Mouse (Mus musculus): ENCODE results near the gene Calr4. TPM values are rescaled to one million over a fixed set of nuclear protein-coding genes. Genes with fewer than 3 reads are reported as not detected.

Calr4 gene
- total and polyA plus RNA-seq, 2 experiments from 2014 or later, result 0.08 to 0.62 TPM

DNA sequence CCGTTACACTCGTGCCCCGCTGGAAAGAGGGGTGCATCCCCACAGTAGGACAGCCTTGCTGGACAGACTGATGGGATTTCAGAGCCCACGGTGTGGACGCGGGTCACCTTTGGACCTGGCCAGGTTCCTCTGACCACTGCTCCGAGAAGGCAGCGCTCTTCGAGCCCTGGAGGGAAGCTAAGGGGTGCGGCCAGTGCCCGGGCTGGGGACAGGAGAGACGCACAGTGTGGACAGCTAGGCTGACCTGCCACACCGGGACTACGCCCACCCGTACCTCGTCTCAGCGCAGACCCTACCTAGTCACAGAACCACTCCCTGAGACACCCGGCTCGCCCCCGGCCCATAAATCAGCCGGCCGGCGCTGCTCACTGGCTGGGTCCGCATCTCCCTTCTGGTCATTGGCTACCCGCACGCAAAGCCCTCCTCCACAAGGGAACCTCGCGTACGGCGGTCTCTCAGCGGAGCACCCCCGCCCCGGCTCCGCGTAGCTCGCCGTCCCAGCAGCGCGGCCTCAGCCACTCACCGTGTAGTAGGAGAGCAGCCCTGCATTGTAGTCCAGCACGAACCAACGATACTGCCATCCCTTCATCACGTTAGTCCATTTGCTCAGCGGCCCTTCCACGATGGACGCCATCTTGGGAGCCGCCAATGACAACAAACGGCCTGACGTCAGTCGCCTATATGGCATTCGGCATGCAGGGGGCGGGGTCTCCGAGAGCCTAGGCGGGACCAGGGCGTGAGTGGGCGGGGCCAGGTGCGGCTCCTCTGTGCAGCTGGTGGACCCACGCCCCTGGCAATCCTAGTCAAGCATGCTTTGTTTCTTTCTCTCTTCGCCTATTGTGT lies 32.5 kb upstream of the Calr4 start, which contains the start of gene Osbpl9:
TSS of gene Osbpl9 (minus strand) at position 691 of the 843 bp plus-strand sequence.
- Histone ChIP-seq H3K4me3 (ENCODE audit: low read depth, low read length) (peak within 1 kb of the TSS; percentile 84), H3K27ac (ENCODE audit: low read depth, low read length) (peak within 1 kb of the TSS; percentile 95), H3K4me1 (ENCODE audit: insufficient read depth) (0 out of 2 replicates have a peak, but pooled peaks cover 8% of the 10 kb centered on the region), H3K36me3 (ENCODE audit: insufficient read depth) (no peaks in the 10 kb centered on the region), H3K9ac (peak within 1 kb of the TSS; percentile 83), H3K27me3 (ENCODE audit: insufficient read depth, low read length) (no peaks in the 10 kb centered on the region), H3K9me3 (ENCODE audit: low read length) (no peaks in the 10 kb centered on the region), H3K4me2 (ENCODE audit: low read depth) (peak within 1 kb of the TSS; percentile 88)
- WGBS, result under 1% methylated on average over 59 of the region's 59 CpGs
- TF ChIP-seq CTCF (IDR thresholded peaks at IDR 0.05; ENCODE audit: low read depth), result peak; percentile 22; the same call in 1 of the 2 replicates
- peak; percentile 97 for ATAC-seq
- DNase-seq, result peak; percentile 98

DNA sequence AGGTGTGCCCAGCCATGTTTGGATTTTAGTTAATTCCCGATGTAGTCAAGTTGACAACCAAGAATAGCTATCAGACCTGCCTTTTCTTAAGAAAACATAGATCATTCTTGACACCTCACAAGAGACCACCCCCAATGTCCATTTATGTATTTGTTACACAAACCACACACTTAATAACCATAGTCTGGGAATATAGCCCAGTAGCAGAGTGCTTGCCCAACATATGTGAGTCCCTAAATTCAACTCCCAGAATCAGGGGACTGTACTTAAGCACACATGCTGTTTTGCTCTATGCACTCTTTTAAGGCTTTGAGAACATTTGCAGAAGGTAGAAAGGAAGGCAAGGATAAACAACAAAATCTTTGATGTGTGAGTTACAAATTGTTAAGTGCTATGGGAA lies 30.4 kb upstream of the Calr4 start:
- no peaks in the 10 kb centered on the region for H3K9me3 ChIP-seq (ENCODE audit: low read length)
- H3K27ac ChIP-seq (ENCODE audit: low read depth, low read length), result no peak overlapping the region
- no peak overlapping the region for H3K4me2 ChIP-seq (ENCODE audit: low read depth)
- 0 out of 2 replicates have a peak, but pooled peaks cover 8% of the 10 kb centered on the region for H3K4me1 ChIP-seq (ENCODE audit: insufficient read depth)
- no peaks in the 10 kb centered on the region for H3K36me3 ChIP-seq (ENCODE audit: insufficient read depth)
- ATAC-seq (no peak), DNase-seq (no peak)
- no peak for TF ChIP-seq CTCF (IDR thresholded peaks at IDR 0.05; ENCODE audit: low read depth)
- H3K9ac ChIP-seq, result no peak overlapping the region
- no peaks in the 10 kb centered on the region for H3K27me3 ChIP-seq (ENCODE audit: insufficient read depth, low read length)
- no peak overlapping the region for H3K4me3 ChIP-seq (ENCODE audit: low read depth, low read length)
- WGBS, result 90% methylated on average over 1 of the region's 1 CpGs

DNA sequence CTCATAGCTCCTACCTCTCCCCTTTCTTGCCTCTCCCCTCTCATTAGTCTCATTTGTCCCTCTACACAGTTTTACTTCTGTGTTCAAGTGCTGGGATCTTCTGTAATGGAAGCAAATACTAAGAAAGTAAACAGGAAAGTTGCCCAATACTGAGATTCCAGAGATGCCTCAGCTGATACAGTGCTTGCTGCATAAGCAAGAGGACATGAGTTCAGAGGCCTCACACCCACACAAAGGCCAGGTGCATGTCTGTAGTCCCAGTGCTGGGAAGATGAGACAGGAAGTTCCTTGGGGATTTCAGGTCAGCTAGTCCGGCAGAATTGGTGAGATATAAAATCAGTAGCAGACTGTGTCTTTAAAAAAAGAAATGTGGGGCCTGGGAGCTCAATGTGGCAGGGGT lies 29.9 kb upstream of the Calr4 start:
- ATAC-seq (no peak), DNase-seq (no peak)
- no peak overlapping the region for H3K4me2 ChIP-seq (ENCODE audit: low read depth)
- H3K27me3 ChIP-seq (ENCODE audit: insufficient read depth, low read length), result no peaks in the 10 kb centered on the region
- no peak overlapping the region for H3K27ac ChIP-seq (ENCODE audit: low read depth, low read length)
- H3K9me3 ChIP-seq (ENCODE audit: low read length), result no peaks in the 10 kb centered on the region
- no peaks in the 10 kb centered on the region for H3K36me3 ChIP-seq (ENCODE audit: insufficient read depth)
- 68% methylated on average over 1 of the region's 1 CpGs for WGBS
- H3K9ac ChIP-seq, result no peak overlapping the region
- H3K4me3 ChIP-seq (ENCODE audit: low read depth, low read length), result no peak overlapping the region
- 0 out of 2 replicates have a peak, but pooled peaks cover 8% of the 10 kb centered on the region for H3K4me1 ChIP-seq (ENCODE audit: insufficient read depth)
- TF ChIP-seq CTCF (IDR thresholded peaks at IDR 0.05; ENCODE audit: low read depth), result no peak

DNA sequence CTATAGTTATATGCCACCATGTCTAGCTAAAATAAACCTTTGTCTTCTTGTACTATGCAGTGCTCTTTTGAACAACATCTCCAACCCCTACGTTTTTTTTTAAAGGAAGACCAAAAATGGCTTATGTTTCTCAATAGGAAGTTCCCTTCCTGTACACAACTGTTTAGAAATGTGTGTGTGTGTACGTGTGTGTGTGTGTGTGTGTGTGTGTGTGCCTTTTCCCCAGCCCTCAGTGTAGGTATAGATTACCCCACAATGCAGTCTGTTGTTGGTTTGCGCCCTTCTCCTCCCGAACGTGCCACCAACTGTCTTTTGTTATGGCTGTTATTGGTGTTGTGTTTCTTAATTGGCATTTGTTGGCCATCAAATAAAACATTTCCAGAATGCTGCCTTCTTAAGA lies 26.8 kb upstream of the Calr4 start:
- WGBS, result 58% methylated on average over 5 of the region's 5 CpGs
- TF ChIP-seq CTCF (IDR thresholded peaks at IDR 0.05; ENCODE audit: low read depth), result no peak
- no peaks in the 10 kb centered on the region for H3K4me1 ChIP-seq (ENCODE audit: insufficient read depth)
- no peaks in the 10 kb centered on the region for H3K9me3 ChIP-seq (ENCODE audit: low read length)
- H3K9ac ChIP-seq, result no peak overlapping the region
- DNase-seq, result no peak
- H3K27ac ChIP-seq (ENCODE audit: low read depth, low read length), result no peak overlapping the region
- no peak for ATAC-seq
- no peaks in the 10 kb centered on the region for H3K36me3 ChIP-seq (ENCODE audit: insufficient read depth)
- no peak overlapping the region for H3K4me2 ChIP-seq (ENCODE audit: low read depth)
- H3K4me3 ChIP-seq (ENCODE audit: low read depth, low read length), result no peak overlapping the region
- H3K27me3 ChIP-seq (ENCODE audit: insufficient read depth, low read length), result no peaks in the 10 kb centered on the region

DNA sequence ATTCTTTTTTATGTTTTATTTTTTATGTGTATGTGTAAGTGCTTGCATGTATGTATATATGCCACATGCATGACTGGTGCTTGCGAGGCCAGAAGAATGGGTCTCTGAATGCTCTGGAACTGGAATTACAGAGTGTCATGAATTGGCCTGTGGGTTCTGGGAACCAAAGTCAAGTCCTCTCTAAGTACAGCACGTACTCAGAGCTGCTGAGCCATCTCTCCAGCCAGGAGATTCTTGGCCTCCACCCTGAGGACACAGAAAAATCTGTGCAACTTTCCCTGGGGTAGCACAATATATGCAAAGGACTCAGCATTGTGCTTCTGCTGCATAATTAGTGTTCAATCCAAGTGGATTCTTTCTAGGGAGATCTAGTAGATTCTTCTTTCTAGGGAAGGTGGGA lies 24.0 kb upstream of the Calr4 start:
- no peak for TF ChIP-seq CTCF (IDR thresholded peaks at IDR 0.05; ENCODE audit: low read depth)
- Histone ChIP-seq H3K4me1 (ENCODE audit: insufficient read depth) (no peaks in the 10 kb centered on the region), H3K4me3 (ENCODE audit: low read depth, low read length) (no peak overlapping the region), H3K36me3 (ENCODE audit: insufficient read depth) (no peaks in the 10 kb centered on the region), H3K9ac (no peak overlapping the region), H3K27me3 (ENCODE audit: insufficient read depth, low read length) (no peaks in the 10 kb centered on the region), H3K9me3 (ENCODE audit: low read length) (no peaks in the 10 kb centered on the region), H3K27ac (ENCODE audit: low read depth, low read length) (no peak overlapping the region), H3K4me2 (ENCODE audit: low read depth) (no peak overlapping the region)
- 66% methylated on average over 2 of the region's 2 CpGs for WGBS
- ATAC-seq (no peak), DNase-seq (no peak)

DNA sequence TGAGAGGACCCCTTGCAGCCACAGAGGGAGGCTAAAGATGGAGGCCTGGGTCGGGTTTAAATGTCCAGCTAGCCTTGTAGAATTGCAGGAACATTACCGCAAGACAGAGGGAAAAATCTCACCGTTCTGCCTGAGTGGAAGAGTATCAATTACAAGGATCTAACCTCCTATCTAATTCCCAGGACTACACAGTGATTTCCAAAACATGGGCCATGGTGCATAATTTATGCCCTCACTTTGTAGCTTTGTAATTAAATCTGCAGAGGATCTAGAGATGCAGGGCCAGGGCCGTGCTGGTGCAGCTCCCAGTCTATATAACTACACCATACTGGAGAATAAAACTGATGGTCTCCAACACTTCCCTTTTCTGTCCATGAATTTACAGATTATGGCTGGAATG lies 23.4 kb upstream of the Calr4 start:
- Histone ChIP-seq H3K4me2 (ENCODE audit: low read depth) (no peak overlapping the region), H3K36me3 (ENCODE audit: insufficient read depth) (no peaks in the 10 kb centered on the region), H3K27ac (ENCODE audit: low read depth, low read length) (no peak overlapping the region), H3K27me3 (ENCODE audit: insufficient read depth, low read length) (no peaks in the 10 kb centered on the region), H3K4me3 (ENCODE audit: low read depth, low read length) (no peak overlapping the region), H3K4me1 (ENCODE audit: insufficient read depth) (no peaks in the 10 kb centered on the region), H3K9me3 (ENCODE audit: low read length) (no peaks in the 10 kb centered on the region), H3K9ac (no peak overlapping the region)
- no peak for TF ChIP-seq CTCF (IDR thresholded peaks at IDR 0.05; ENCODE audit: low read depth)
- ATAC-seq (no peak), DNase-seq (no peak)
- WGBS, result 69% methylated on average over 4 of the region's 4 CpGs

DNA sequence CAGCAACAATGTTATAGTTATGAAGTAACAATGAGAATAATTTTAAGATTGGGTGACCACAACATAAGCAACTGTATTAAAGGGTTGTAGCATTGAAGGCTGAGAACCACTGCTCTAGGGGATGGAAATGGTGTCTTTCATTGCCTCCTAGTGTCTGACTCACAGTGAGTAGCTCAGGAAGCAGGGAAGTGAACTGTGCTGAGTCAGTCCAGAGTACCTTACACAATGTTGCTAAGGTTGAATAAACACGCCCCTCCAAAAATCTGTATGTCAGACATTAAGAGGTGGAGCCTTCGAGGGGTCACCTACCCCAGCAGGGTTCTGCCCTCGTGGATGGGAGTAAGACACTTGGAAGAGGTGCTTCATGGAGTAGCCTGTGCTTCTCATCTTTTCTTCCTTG lies 20.3 kb upstream of the Calr4 start:
- H3K27me3 ChIP-seq (ENCODE audit: insufficient read depth, low read length), result no peaks in the 10 kb centered on the region
- H3K4me3 ChIP-seq (ENCODE audit: low read depth, low read length), result no peak overlapping the region
- no peak overlapping the region for H3K27ac ChIP-seq (ENCODE audit: low read depth, low read length)
- H3K9ac ChIP-seq, result no peak overlapping the region
- no peak for DNase-seq
- no peak for TF ChIP-seq CTCF (IDR thresholded peaks at IDR 0.05; ENCODE audit: low read depth)
- no peaks in the 10 kb centered on the region for H3K9me3 ChIP-seq (ENCODE audit: low read length)
- no peak overlapping the region for H3K4me2 ChIP-seq (ENCODE audit: low read depth)
- no peak for ATAC-seq
- H3K36me3 ChIP-seq (ENCODE audit: insufficient read depth), result no peaks in the 10 kb centered on the region
- WGBS, result 87% methylated on average over 3 of the region's 3 CpGs
- no peaks in the 10 kb centered on the region for H3K4me1 ChIP-seq (ENCODE audit: insufficient read depth)

Measured in forebrain, postnatal 0 days (tissue).